Mouse (Mus musculus): ENCODE data around the gene Adgrg5. TPM values are rescaled to one million over a fixed set of nuclear protein-coding genes. Genes with fewer than 3 reads are reported as not detected.

Adgrg5 gene
- polyA plus RNA-seq, 1 experiment = 2.6 TPM

- 15% methylated on average over 4 of the region's 4 CpGs for WGBS
- no peak overlapping the region for H3K4me3 ChIP-seq (ENCODE audit: insufficient read depth, low read depth, low read length)
- no peaks in the 10 kb centered on the region for H3K27me3 ChIP-seq (replicated peaks; ENCODE audit: control insufficient read depth, insufficient read depth, low read length)
- peak; percentile 87 for DNase-seq
- no peaks in the 10 kb centered on the region for H3K36me3 ChIP-seq (ENCODE audit: control insufficient read depth, insufficient read depth, low read length)
- peaks cover 25% of the 10 kb centered on the region for H3K4me1 ChIP-seq (ENCODE audit: control insufficient read depth, insufficient read depth, low read length)
- peak overlapping the region; percentile 83 for H3K27ac ChIP-seq (ENCODE audit: insufficient read depth, low read depth, low read length)
- no peak for TF ChIP-seq CTCF (conservative IDR thresholded peaks at IDR 0.05; ENCODE audit: insufficient read depth, insufficient read length, low read depth, low read length)
Measured at GRCm38 (mm10) chr8:94967071-94967470, 43.6 kb downstream of the Adgrg5 start.

DNA sequence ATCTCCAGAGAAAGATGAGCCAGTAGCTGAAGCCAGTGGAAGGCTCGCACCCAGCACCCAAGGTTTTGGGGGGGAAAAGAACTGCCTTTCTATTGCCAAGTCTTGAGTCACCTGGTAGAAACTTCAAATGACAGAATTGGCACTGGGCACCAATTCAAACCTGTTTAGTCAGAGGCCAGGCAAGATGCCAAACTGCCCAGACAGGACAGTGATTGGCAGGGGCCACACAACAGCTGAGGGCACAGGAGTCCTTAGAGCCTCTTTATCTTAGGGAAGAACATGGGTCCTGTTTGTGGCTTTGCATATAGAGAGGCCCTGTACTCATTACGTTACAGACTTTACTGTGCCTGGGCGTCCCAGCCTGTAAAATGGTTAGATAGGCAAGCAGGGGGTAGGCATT is 44.1 kb downstream of the Adgrg5 start:
- DNase-seq = peak; percentile 93
- H3K36me3 ChIP-seq (ENCODE audit: control insufficient read depth, insufficient read depth, low read length) = no peaks in the 10 kb centered on the region
- H3K4me3 ChIP-seq (ENCODE audit: insufficient read depth, low read depth, low read length) = no peak overlapping the region
- H3K27ac ChIP-seq (ENCODE audit: insufficient read depth, low read depth, low read length) = peak overlapping the region; percentile 83
- no peak for TF ChIP-seq POLR2A (IDR thresholded peaks at IDR 0.05; ENCODE audit: low read depth, low read length)
- no peaks in the 10 kb centered on the region for H3K27me3 ChIP-seq (replicated peaks; ENCODE audit: control insufficient read depth, insufficient read depth, low read length)
- 64% methylated on average over 3 of the region's 3 CpGs for WGBS
- H3K4me1 ChIP-seq (ENCODE audit: control insufficient read depth, insufficient read depth, low read length) = peaks cover 25% of the 10 kb centered on the region

GRCm38 (mm10) chr8:94973270-94973669 is 49.8 kb downstream of the Adgrg5 start:
- H3K4me1 ChIP-seq (ENCODE audit: control insufficient read depth, insufficient read depth, low read length) = peaks cover 30% of the 10 kb centered on the region
- no peak overlapping the region for H3K4me3 ChIP-seq (ENCODE audit: insufficient read depth, low read depth, low read length)
- peak overlapping the region; percentile 0; the same call in 1 of the 2 replicates for H3K27ac ChIP-seq (ENCODE audit: insufficient read depth, low read depth, low read length)
- no peak for DNase-seq
- no peaks in the 10 kb centered on the region for H3K36me3 ChIP-seq (ENCODE audit: control insufficient read depth, insufficient read depth, low read length)
- no peak for TF ChIP-seq POLR2A (IDR thresholded peaks at IDR 0.05; ENCODE audit: low read depth, low read length)
- no peak for TF ChIP-seq CTCF (conservative IDR thresholded peaks at IDR 0.05; ENCODE audit: insufficient read depth, insufficient read length, low read depth, low read length)
- no peaks in the 10 kb centered on the region for H3K27me3 ChIP-seq (replicated peaks; ENCODE audit: control insufficient read depth, insufficient read depth, low read length)
- WGBS = 67% methylated on average over 9 of the region's 9 CpGs

- H3K4me1 ChIP-seq (ENCODE audit: control insufficient read depth, insufficient read depth, low read length) = peaks cover 30% of the 10 kb centered on the region
- TF ChIP-seq POLR2A (IDR thresholded peaks at IDR 0.05; ENCODE audit: low read depth, low read length) = no peak
- TF ChIP-seq CTCF (conservative IDR thresholded peaks at IDR 0.05; ENCODE audit: insufficient read depth, insufficient read length, low read depth, low read length) = no peak
- peak; percentile 81 for DNase-seq
- no peak overlapping the region for H3K4me3 ChIP-seq (ENCODE audit: insufficient read depth, low read depth, low read length)
- no peaks in the 10 kb centered on the region for H3K36me3 ChIP-seq (ENCODE audit: control insufficient read depth, insufficient read depth, low read length)
- no peaks in the 10 kb centered on the region for H3K27me3 ChIP-seq (replicated peaks; ENCODE audit: control insufficient read depth, insufficient read depth, low read length)
- peak overlapping the region; percentile 86 for H3K27ac ChIP-seq (ENCODE audit: insufficient read depth, low read depth, low read length)
- WGBS = 51% methylated on average over 9 of the region's 9 CpGs
Measured at GRCm38 (mm10) chr8:94973786-94974185, 50.3 kb downstream of the Adgrg5 start.

GRCm38 (mm10) chr8:94974467-94975165 is 51.1 kb downstream of the Adgrg5 start, which contains the start of gene Adgrg1:
Gene Adgrg1 (plus strand): TSS chr8:94974751.
- Histone ChIP-seq H3K36me3 (ENCODE audit: control insufficient read depth, insufficient read depth, low read length) (no peaks in the 10 kb centered on the region), H3K4me1 (ENCODE audit: control insufficient read depth, insufficient read depth, low read length) (peaks cover 31% of the 10 kb centered on the region), H3K27me3 (replicated peaks; ENCODE audit: control insufficient read depth, insufficient read depth, low read length) (no peaks in the 10 kb centered on the region), H3K27ac (ENCODE audit: insufficient read depth, low read depth, low read length) (peak within 1 kb of the TSS; percentile 95), H3K4me3 (ENCODE audit: insufficient read depth, low read depth, low read length) (no peak within 1 kb of the TSS)
- no peak for TF ChIP-seq POLR2A (IDR thresholded peaks at IDR 0.05; ENCODE audit: low read depth, low read length)
- 34% methylated on average over 7 of the region's 7 CpGs for WGBS
- peak; percentile 90 for DNase-seq

DNA sequence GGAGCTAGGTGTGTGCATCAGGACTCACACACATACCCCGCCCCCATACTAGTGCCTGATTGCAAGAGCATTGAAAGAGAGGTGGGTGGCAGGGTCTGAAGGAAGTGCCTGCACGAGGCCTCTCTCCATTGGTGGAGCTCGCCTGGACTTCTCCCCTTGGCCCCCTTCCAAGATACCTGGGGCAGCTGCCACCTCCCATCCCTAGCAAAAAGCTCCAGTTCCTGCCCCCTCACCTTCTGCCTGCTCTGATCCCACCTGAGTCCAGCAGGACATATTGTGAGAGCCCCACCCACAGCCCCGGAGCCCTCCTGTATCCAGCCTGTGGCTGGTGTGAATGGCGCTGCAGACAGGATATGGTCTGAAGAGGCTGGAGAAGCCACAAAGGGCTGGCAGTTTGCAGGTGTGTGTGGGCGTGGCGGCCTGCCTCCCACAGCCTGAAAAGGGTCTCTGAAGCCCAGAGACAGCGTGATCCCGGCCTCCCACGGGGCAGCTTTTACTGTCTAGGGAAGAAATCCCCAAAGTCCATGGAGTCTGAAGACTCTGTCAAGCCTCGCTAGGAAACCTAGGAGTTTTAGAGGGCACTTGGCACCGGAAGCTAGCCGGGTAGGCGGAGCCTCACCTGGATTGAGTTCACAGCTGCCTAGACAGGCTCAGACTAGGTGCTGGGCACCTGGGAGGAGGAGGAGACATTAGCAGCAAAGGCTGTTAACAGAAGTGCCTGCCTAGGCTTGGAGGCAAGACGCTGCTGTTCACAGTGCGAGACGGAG is 53.3 kb downstream of the Adgrg5 start:
- peak overlapping the region; percentile 100 for H3K27ac ChIP-seq (ENCODE audit: insufficient read depth, low read depth, low read length)
- H3K27me3 ChIP-seq (replicated peaks; ENCODE audit: control insufficient read depth, insufficient read depth, low read length) = no peaks in the 10 kb centered on the region
- H3K4me3 ChIP-seq (ENCODE audit: insufficient read depth, low read depth, low read length) = peak overlapping the region; percentile 79
- no peaks in the 10 kb centered on the region for H3K36me3 ChIP-seq (ENCODE audit: control insufficient read depth, insufficient read depth, low read length)
- 11% methylated on average over 17 of the region's 17 CpGs for WGBS
- TF ChIP-seq CTCF (conservative IDR thresholded peaks at IDR 0.05; ENCODE audit: insufficient read depth, insufficient read length, low read depth, low read length) = no peak
- TF ChIP-seq POLR2A (IDR thresholded peaks at IDR 0.05; ENCODE audit: low read depth, low read length) = peak; percentile 98
- H3K4me1 ChIP-seq (ENCODE audit: control insufficient read depth, insufficient read depth, low read length) = peaks cover 50% of the 10 kb centered on the region
- DNase-seq = peak; percentile 96

- H3K4me1 ChIP-seq (ENCODE audit: control insufficient read depth, insufficient read depth, low read length) = peaks cover 56% of the 10 kb centered on the region
- H3K27me3 ChIP-seq (replicated peaks; ENCODE audit: control insufficient read depth, insufficient read depth, low read length) = no peaks in the 10 kb centered on the region
- no peaks in the 10 kb centered on the region for H3K36me3 ChIP-seq (ENCODE audit: control insufficient read depth, insufficient read depth, low read length)
- peak overlapping the region; percentile 100 for H3K27ac ChIP-seq (ENCODE audit: insufficient read depth, low read depth, low read length)
- no peak for DNase-seq
- peak overlapping the region; percentile 79 for H3K4me3 ChIP-seq (ENCODE audit: insufficient read depth, low read depth, low read length)
- 53% methylated on average over 9 of the region's 9 CpGs for WGBS
- TF ChIP-seq POLR2A (IDR thresholded peaks at IDR 0.05; ENCODE audit: low read depth, low read length) (no peak), CTCF (conservative IDR thresholded peaks at IDR 0.05; ENCODE audit: insufficient read depth, insufficient read length, low read depth, low read length) (no peak)
Measured at GRCm38 (mm10) chr8:94978131-94978530, 54.6 kb downstream of the Adgrg5 start.
